Mouse (Mus musculus): ENCODE measurements around the gene Slx1b. TPM values are rescaled to one million over a fixed set of nuclear protein-coding genes. Genes with fewer than 3 reads are reported as not detected.

Gene Slx1b
- polyA plus RNA-seq, 1 experiment: 13.2 TPM

DNA sequence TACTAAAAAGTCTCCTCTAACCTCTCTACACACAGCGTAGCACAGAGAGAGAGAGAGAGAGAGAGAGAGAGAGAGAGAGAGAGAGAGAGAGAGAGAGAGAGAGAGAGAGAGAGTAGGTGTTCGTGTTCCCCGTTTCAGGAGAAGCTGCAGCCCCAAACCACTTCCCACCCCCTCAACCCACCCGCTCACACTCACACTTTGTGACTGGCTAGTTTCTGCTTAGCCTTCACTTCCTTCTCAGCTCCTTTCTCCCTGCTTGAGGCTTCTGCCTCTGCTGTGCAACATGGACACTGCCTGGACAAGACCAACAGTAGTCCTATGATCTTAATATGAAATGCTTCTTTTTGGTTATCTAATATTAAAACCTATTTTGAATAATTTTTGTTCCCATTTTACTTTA, 14.7 kb upstream of the Slx1b start:
- no peaks in the 10 kb centered on the region for H3K27me3 ChIP-seq (ENCODE audit: control insufficient read depth, insufficient read depth, low read length)
- H3K4me1 ChIP-seq (ENCODE audit: control insufficient read depth, insufficient read depth, insufficient read length): peaks cover 21% of the 10 kb centered on the region
- TF ChIP-seq POLR2A (IDR thresholded peaks at IDR 0.05; ENCODE audit: low read depth, low read length) (no peak), CTCF (IDR thresholded peaks at IDR 0.05; ENCODE audit: extremely low read depth, insufficient read depth, insufficient read length, insufficient replicate concordance) (no peak)
- no peak overlapping the region for H3K4me3 ChIP-seq (ENCODE audit: extremely low read depth, insufficient read depth, insufficient read length)
- no peak overlapping the region for H3K27ac ChIP-seq (ENCODE audit: insufficient read depth, low read length)
- WGBS: 49% methylated on average over 2 of the region's 4 CpGs
- H3K36me3 ChIP-seq (ENCODE audit: control insufficient read depth, insufficient read depth, low read length): no peaks in the 10 kb centered on the region
- no peak for DNase-seq (ENCODE audit: low read depth in 1 of 2, low spot score in 2 of 2)

DNA sequence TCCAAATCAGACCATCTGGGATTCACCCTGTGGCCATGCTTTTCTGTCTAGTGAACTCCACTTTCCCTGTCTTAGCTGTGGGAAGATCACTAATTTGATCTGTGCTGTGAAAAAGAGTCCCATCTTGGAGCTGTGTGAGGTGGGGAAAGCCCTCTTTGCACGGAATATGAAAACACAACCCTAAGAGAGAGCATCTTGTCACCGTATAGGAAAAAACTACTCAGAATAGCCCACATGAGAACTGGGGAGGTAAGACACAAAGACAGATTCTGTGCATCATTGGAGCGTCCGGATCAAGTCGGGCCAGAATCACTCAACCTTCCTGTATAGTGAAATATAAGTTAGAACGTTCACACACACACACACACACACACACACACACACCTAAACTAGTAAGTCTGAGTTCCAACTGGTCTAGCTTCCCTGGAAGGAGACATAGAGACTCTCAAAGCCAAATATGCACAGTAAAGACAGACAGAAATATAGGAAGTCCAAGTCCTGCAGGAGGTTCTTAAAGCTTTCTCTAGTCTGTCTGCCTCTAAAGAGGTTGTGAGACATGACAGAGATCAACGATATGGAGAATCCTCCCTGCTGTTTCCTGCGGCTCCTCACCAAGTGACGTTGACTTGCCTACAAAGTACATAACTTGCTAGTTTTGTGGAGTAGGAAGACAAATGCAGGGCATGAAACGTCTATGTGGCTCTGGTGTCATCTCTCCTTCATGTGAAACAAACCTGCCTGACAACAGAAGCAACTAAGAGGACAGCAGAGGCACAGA, 12.8 kb upstream of the Slx1b start:
- WGBS: 70% methylated on average over 10 of the region's 10 CpGs
- peak overlapping the region; percentile 87 for H3K27ac ChIP-seq (ENCODE audit: insufficient read depth, low read length)
- DNase-seq (ENCODE audit: low read depth in 1 of 2, low spot score in 2 of 2): no peak
- no peaks in the 10 kb centered on the region for H3K27me3 ChIP-seq (ENCODE audit: control insufficient read depth, insufficient read depth, low read length)
- H3K4me1 ChIP-seq (ENCODE audit: control insufficient read depth, insufficient read depth, insufficient read length): peaks cover 21% of the 10 kb centered on the region
- TF ChIP-seq POLR2A (IDR thresholded peaks at IDR 0.05; ENCODE audit: low read depth, low read length) (no peak), CTCF (IDR thresholded peaks at IDR 0.05; ENCODE audit: extremely low read depth, insufficient read depth, insufficient read length, insufficient replicate concordance) (no peak)
- H3K4me3 ChIP-seq (ENCODE audit: extremely low read depth, insufficient read depth, insufficient read length): no peak overlapping the region
- peaks cover 3% of the 10 kb centered on the region; the same call in 1 of the 2 replicates for H3K36me3 ChIP-seq (ENCODE audit: control insufficient read depth, insufficient read depth, low read length)

DNA sequence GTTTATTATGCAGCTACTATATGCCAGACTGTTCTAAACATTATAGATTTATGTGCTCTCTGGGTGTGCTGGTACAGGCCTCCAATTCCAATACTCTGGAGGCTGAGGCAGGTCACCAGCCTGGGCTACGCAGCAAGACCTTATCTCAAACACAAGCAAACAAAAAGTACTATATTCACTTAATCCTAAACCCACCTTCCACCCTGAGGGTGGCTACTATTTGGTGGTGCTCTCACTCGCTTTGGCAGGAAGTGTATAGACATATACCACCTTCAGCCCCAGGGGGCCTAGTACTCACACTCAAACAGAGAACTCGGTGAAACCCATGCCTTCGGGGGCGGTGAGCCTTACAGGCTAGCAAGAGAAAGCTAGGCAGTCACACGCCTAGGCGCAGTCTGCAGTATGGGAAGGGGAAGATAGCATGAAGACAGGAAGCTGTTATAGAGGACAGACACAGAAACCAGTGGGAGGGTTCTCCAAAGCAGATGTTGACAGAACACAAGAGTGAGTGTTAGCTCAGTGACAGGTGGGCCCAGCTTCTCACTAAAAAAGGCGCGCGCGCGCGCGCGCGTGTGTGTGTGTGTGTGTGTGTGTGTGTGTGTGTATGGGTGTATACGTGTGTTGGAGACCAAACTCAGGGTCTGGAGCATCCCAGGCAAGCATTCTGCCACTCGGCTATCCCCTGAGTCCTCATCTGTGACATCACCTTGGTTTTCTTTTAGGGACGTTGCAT, 12.0 kb upstream of the Slx1b start, which contains the start of gene Coro1a:
Gene Coro1a (minus strand): TSS at position 346 of the 733 bp plus-strand sequence.
- Histone ChIP-seq H3K27me3 (ENCODE audit: control insufficient read depth, insufficient read depth, low read length) (no peaks in the 10 kb centered on the region), H3K4me3 (ENCODE audit: extremely low read depth, insufficient read depth, insufficient read length) (no peak within 1 kb of the TSS), H3K27ac (ENCODE audit: insufficient read depth, low read length) (peak within 1 kb of the TSS; percentile 87), H3K4me1 (ENCODE audit: control insufficient read depth, insufficient read depth, insufficient read length) (peaks cover 21% of the 10 kb centered on the region), H3K36me3 (ENCODE audit: control insufficient read depth, insufficient read depth, low read length) (peaks cover 11% of the 10 kb centered on the region)
- 28% methylated on average over 19 of the region's 19 CpGs for WGBS
- no peak for TF ChIP-seq CTCF (IDR thresholded peaks at IDR 0.05; ENCODE audit: extremely low read depth, insufficient read depth, insufficient read length, insufficient replicate concordance)
- no peak; the same call in 1 of the 2 replicates for TF ChIP-seq POLR2A (IDR thresholded peaks at IDR 0.05; ENCODE audit: low read depth, low read length)
- DNase-seq (ENCODE audit: low read depth in 1 of 2, low spot score in 2 of 2): peak; percentile 67 to 73

DNA sequence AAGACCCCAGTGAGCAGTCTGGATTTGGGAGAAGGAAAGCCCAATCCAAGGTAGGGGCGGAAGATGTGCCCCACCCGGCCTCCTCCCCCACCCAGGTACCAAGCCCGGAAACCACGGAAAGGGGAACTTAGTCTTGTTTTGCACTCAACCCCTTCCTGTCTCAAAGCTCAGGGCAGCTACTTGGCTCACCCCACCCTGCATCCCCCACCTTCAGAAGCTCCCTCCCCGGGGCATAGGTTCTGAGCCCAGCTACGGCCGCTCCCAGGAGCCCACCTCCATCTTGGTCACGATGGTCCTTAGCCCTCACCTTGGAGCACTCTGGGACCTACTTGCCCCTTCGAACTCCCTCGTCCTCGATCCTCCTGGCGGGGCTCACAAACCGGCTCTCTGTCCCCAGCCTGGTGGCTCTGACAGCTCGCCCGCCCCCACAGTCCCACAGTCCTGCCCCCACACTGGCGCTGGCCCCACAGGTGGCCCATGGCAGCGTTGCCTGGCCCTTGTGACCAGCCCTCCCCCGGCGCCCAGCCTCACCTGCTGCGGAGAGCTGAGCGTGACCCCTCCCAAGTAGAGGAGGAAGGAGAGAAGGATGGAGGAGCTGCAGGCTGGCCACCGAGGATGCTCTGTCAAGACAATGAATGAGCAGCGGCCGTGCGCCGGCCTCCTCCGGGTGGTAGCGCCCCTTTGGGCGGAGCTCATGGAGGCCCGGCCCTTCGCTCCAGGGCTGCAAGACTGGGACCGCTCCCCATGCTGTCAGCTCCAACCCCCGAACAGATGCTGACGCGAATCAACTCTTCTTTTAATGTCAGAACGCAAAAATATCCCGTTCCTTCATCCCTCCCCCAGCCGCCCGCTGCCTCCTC, 8.8 kb upstream of the Slx1b start:
- H3K27me3 ChIP-seq (ENCODE audit: control insufficient read depth, insufficient read depth, low read length): no peaks in the 10 kb centered on the region
- peak; percentile 96 for TF ChIP-seq POLR2A (IDR thresholded peaks at IDR 0.05; ENCODE audit: low read depth, low read length)
- no peak for TF ChIP-seq CTCF (IDR thresholded peaks at IDR 0.05; ENCODE audit: extremely low read depth, insufficient read depth, insufficient read length, insufficient replicate concordance)
- H3K36me3 ChIP-seq (ENCODE audit: control insufficient read depth, insufficient read depth, low read length): peaks cover 39% of the 10 kb centered on the region
- H3K4me1 ChIP-seq (ENCODE audit: control insufficient read depth, insufficient read depth, insufficient read length): peaks cover 33% of the 10 kb centered on the region
- peak overlapping the region; percentile 100 for H3K27ac ChIP-seq (ENCODE audit: insufficient read depth, low read length)
- WGBS: 2% methylated on average over 39 of the region's 39 CpGs
- H3K4me3 ChIP-seq (ENCODE audit: extremely low read depth, insufficient read depth, insufficient read length): peak overlapping the region; percentile 83
- DNase-seq (ENCODE audit: low read depth in 1 of 2, low spot score in 2 of 2): peak; percentile 82 to 94

DNA sequence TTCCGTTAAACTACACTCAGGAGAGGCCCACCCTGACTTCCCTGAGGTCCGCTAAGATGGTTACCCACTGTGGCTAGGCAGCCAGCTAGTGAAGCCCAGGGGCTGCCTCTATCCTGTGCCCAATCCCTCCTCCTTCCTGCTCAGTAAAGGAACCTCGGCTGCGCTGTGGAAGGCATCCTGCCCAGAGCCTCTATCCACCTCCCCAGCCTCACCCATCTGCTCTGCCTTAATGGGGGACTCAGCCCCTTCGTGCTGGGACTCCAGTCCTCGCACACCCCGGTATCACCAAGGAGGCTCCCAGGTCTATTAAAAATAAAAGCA, 8.1 kb upstream of the Slx1b start:
- Histone ChIP-seq H3K27me3 (ENCODE audit: control insufficient read depth, insufficient read depth, low read length) (no peaks in the 10 kb centered on the region), H3K36me3 (ENCODE audit: control insufficient read depth, insufficient read depth, low read length) (peaks cover 44% of the 10 kb centered on the region), H3K4me1 (ENCODE audit: control insufficient read depth, insufficient read depth, insufficient read length) (peaks cover 31% of the 10 kb centered on the region), H3K4me3 (ENCODE audit: extremely low read depth, insufficient read depth, insufficient read length) (peak overlapping the region; percentile 83), H3K27ac (ENCODE audit: insufficient read depth, low read length) (peak overlapping the region; percentile 100)
- no peak for TF ChIP-seq CTCF (IDR thresholded peaks at IDR 0.05; ENCODE audit: extremely low read depth, insufficient read depth, insufficient read length, insufficient replicate concordance)
- no peak for TF ChIP-seq POLR2A (IDR thresholded peaks at IDR 0.05; ENCODE audit: low read depth, low read length)
- DNase-seq (ENCODE audit: low read depth in 1 of 2, low spot score in 2 of 2): no peak
- 0% methylated on average over 7 of the region's 7 CpGs for WGBS
